Mouse (Mus musculus): Measurements from ENCODE around the gene Olfr449.

The Olfr449 gene

GRCm38 (mm10) chr6:42834084-42834483 is at the start of gene Olfr449:
Olfr449 (plus strand) TSS chr6:42834384.
- DNase-seq (ENCODE audit: low spot score) = no peak

GRCm38 (mm10) chr6:42784793-42785192 is 49.4 kb upstream of the Olfr449 start, which contains the start of gene Olfr452:
Olfr452 (plus strand) TSS chr6:42785093.
- no peak for DNase-seq (ENCODE audit: low spot score)

- DNase-seq (ENCODE audit: low spot score) = no peak
These were observed 43.8 kb upstream of the Olfr449 start for GRCm38 (mm10) chr6:42790247-42790948.

- DNase-seq (ENCODE audit: low spot score) = no peak
These were observed 43.1 kb upstream of the Olfr449 start for GRCm38 (mm10) chr6:42790949-42791556.

- no peak for DNase-seq (ENCODE audit: low spot score)
These were observed 39.2 kb upstream of the Olfr449 start for GRCm38 (mm10) chr6:42794982-42795381.

- DNase-seq (ENCODE audit: low spot score) = no peak
These were observed 22.5 kb upstream of the Olfr449 start, which contains the start of gene Olfr450 for GRCm38 (mm10) chr6:42811639-42812038. Olfr450 (plus strand) TSS chr6:42811939.

GRCm38 (mm10) chr6:42860222-42860819 is 26.1 kb downstream of the Olfr449 start:
- peak; percentile 22 for DNase-seq (ENCODE audit: low spot score)

GRCm38 (mm10) chr6:42869695-42870094 is 35.5 kb downstream of the Olfr449 start:
- no peak for DNase-seq (ENCODE audit: low spot score)

- no peak for DNase-seq (ENCODE audit: low spot score)
These were observed 42.1 kb downstream of the Olfr449 start for GRCm38 (mm10) chr6:42876323-42876722.
